27 mouse cellular contexts compared by ENCODE assay signal in genomic region chr5:98585915-98586314, GRCm38 (mm10). TPM values are rescaled to one million over a fixed set of nuclear protein-coding genes. Genes with fewer than 3 reads are reported as not detected.
"Had no signal": no experiment of that assay in that cellular context is flagged by ENCODE, and none has a peak within 500 bp of the region (broad histone marks: within the 10 kb centered on the region; RNA-seq: fewer than 3 reads in every experiment).

No protein-coding gene starts in this region.

- DNase-seq: kidney, adult 11 months; kidney, adult 8-10 months; kidney, postnatal 10 days; kidney, postnatal 36 days; left cerebral cortex, postnatal 4 days; liver, postnatal 0 days; lung, embryonic 14.5 days; right cerebral cortex, postnatal 14 days; right cerebral cortex, postnatal 4 days; thymus, postnatal 36 days had no signal

- H3K4me3 ChIP-seq: kidney, embryonic 15.5 days; limb, embryonic 12.5 days; limb, embryonic 15.5 days; midbrain, embryonic 13.5 days; stomach, embryonic 15.5 days had no signal

- H3K36me3 ChIP-seq: kidney, embryonic 15.5 days; limb, embryonic 12.5 days; limb, embryonic 15.5 days; midbrain, embryonic 13.5 days; stomach, embryonic 15.5 days had no signal

- H3K4me2 ChIP-seq: kidney, embryonic 15.5 days; limb, embryonic 12.5 days; limb, embryonic 15.5 days; liver, embryonic 11.5 days; lung, embryonic 14.5 days; midbrain, embryonic 13.5 days; stomach, embryonic 15.5 days had no signal

- H3K9ac ChIP-seq: kidney, embryonic 15.5 days; limb, embryonic 12.5 days; limb, embryonic 15.5 days; liver, embryonic 14.5 days; liver, postnatal 0 days; lung, embryonic 14.5 days; midbrain, embryonic 13.5 days; stomach, embryonic 15.5 days had no signal

- H3K27me3 ChIP-seq: kidney, embryonic 15.5 days; limb, embryonic 12.5 days; limb, embryonic 15.5 days; midbrain, embryonic 13.5 days; stomach, embryonic 15.5 days had no signal

- H3K27ac ChIP-seq: kidney, embryonic 15.5 days; limb, embryonic 12.5 days; limb, embryonic 15.5 days; liver, embryonic 14.5 days; macrophage; midbrain, embryonic 13.5 days; stomach, embryonic 15.5 days had no signal

- ATAC-seq: liver, postnatal 0 days; lung, postnatal 0 days; midbrain, embryonic 13.5 days had no signal

- H3K4me1 ChIP-seq: kidney, embryonic 15.5 days; limb, embryonic 12.5 days; limb, embryonic 15.5 days; midbrain, embryonic 13.5 days; stomach, embryonic 15.5 days had no signal

- H3K9me3 ChIP-seq: kidney, embryonic 15.5 days; limb, embryonic 12.5 days; limb, embryonic 15.5 days; midbrain, embryonic 13.5 days; stomach, embryonic 15.5 days had no signal

RNA-seq across cellular contexts. Expression of gene Gm11111, which starts 33.4 kb away (rescaled TPM):
- total RNA-seq: layer of hippocampus, adult 18-20 months; layer of hippocampus, postnatal 14 days; left cerebral cortex, adult 8-10 months; left cerebral cortex, postnatal 14 days; left cerebral cortex, postnatal 4 days; midbrain, postnatal 0 days had no signal
- polyA plus RNA-seq: kidney, embryonic 15.5 days; limb, embryonic 12.5 days; limb, embryonic 15.5 days; liver, embryonic 11.5 days; liver, embryonic 14.5 days; liver, postnatal 0 days; lung, embryonic 14.5 days; lung, postnatal 0 days; macrophage; midbrain, embryonic 13.5 days; midbrain, postnatal 0 days; neural tube, embryonic 11.5 days; neural tube, embryonic 14.5 days; stomach, embryonic 15.5 days; urinary bladder, adult 2 months had no signal
